Mouse (Mus musculus): ENCODE data around the gene Irak3.
"Not testable (repeated sequence)": the region's sequence is repeated elsewhere in the genome, so short reads cannot be mapped to it uniquely, and the experiment has no call there.

Irak3 gene

GRCm38 (mm10) chr10:120160533-120160932, 41.4 kb downstream of the Irak3 start:
- DNase-seq = no peak

GRCm38 (mm10) chr10:120153911-120154310, 48.0 kb downstream of the Irak3 start:
- DNase-seq = no peak

GRCm38 (mm10) chr10:120151672-120152071, 50.3 kb downstream of the Irak3 start:
- no peak for DNase-seq

GRCm38 (mm10) chr10:120140916-120141516, 60.9 kb downstream of the Irak3 start:
- no peak for DNase-seq

- no peak for DNase-seq
These were observed 61.7 kb downstream of the Irak3 start for GRCm38 (mm10) chr10:120140193-120140592.

- no peak for DNase-seq
These were observed 65.8 kb downstream of the Irak3 start for GRCm38 (mm10) chr10:120136020-120136562.

- DNase-seq = no peak
These were observed 68.2 kb downstream of the Irak3 start for GRCm38 (mm10) chr10:120133697-120134096.

GRCm38 (mm10) chr10:120130621-120131020, 71.3 kb downstream of the Irak3 start:
- peak; percentile 15 to 28 for DNase-seq

- DNase-seq = no peak
These were observed 73.2 kb downstream of the Irak3 start for GRCm38 (mm10) chr10:120128601-120129277.

GRCm38 (mm10) chr10:120125465-120125857, 76.5 kb downstream of the Irak3 start:
- no peak for DNase-seq

GRCm38 (mm10) chr10:120124801-120125464, 77.0 kb downstream of the Irak3 start:
- peak; percentile 77 to 81 for DNase-seq

- DNase-seq = no peak
These were observed 78.2 kb downstream of the Irak3 start for GRCm38 (mm10) chr10:120123721-120124120.

GRCm38 (mm10) chr10:120115249-120115648, 86.7 kb downstream of the Irak3 start:
- DNase-seq = no peak

GRCm38 (mm10) chr10:120114493-120114892, 87.4 kb downstream of the Irak3 start:
- DNase-seq = no peak

- no peak for DNase-seq
These were observed 88.0 kb downstream of the Irak3 start for GRCm38 (mm10) chr10:120113980-120114379.

- DNase-seq = not testable (repeated sequence)
These were observed 88.4 kb downstream of the Irak3 start for GRCm38 (mm10) chr10:120113482-120113881.

GRCm38 (mm10) chr10:120112507-120113396, 89.2 kb downstream of the Irak3 start, which contains the start of gene Helb:
Gene Helb (minus strand): TSS chr10:120112987.
- DNase-seq = peak; percentile 93 to 94

GRCm38 (mm10) chr10:120111691-120112319, 90.1 kb downstream of the Irak3 start:
- no peak for DNase-seq

- DNase-seq = no peak
These were observed 101.1 kb downstream of the Irak3 start for GRCm38 (mm10) chr10:120100806-120101205.

- DNase-seq = no peak
These were observed 104.4 kb downstream of the Irak3 start for GRCm38 (mm10) chr10:120097564-120097963.

GRCm38 (mm10) chr10:120095716-120096115, 106.2 kb downstream of the Irak3 start:
- DNase-seq = no peak

- no peak for DNase-seq
These were observed 106.8 kb downstream of the Irak3 start for GRCm38 (mm10) chr10:120095136-120095535.

Data from cerebellum, postnatal 36 days (tissue).